Mouse (Mus musculus) mesoderm, embryonic 11.5 days (tissue): ENCODE results near the gene Gm4131.
"Not testable (repeated sequence)": the region's sequence is repeated elsewhere in the genome, so short reads cannot be mapped to it uniquely, and the experiment has no call there.

Experiments used
- DNase-seq: peaks from one replicate; pipeline ENCODE4 v3.0.0-alpha.2; 2012; ENCODE audit warnings: low read depth, low spot score

Gene Gm4131

DNA sequence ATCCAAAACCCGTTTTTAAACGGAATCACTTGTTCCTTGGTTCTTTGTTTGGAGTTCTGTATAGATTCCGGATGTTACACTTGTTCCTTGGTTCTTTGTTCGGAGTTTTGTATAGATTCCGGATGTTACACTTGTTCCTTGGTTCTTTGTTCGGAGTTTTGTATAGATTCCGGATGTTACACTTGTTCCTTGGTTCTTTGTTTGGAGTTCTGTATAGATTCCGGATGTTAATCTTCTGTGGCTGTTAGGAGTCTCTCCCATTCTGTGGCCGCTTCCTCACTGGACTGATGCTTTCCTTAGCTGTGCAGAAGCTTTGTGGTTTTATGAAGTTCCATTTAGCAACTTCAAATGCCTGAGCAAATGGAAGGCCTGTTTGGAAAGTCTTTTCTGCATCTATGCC, at the start of gene Gm4131:
Gm4131 (minus strand) TSS at position 101 of the 400 bp plus-strand sequence.
- DNase-seq = not testable (repeated sequence)

- DNase-seq = no peak
Observed at GRCm38 (mm10) chr14:62609904-62610303, 43.2 kb upstream of the Gm4131 start.

DNA sequence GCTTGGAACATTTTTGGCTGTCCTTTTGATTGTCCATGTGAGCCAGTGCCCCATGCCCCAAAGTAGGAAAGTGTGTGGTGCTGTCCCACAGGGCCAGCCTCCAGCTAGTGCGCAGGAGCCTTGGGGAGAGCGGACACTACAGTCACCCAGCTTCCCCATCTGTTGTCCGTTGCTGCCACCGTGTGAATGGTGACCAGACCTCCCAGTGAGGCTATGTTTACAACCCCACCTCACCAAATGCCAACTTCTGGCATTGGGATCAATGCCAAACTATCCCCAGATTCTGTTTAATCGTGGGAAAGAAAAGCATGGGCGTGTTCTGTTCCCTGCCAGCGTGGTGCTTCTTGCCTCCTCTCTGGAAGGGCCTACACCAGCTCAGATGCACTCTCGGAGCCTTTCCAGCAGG, 41.1 kb upstream of the Gm4131 start:
- DNase-seq = no peak

DNA sequence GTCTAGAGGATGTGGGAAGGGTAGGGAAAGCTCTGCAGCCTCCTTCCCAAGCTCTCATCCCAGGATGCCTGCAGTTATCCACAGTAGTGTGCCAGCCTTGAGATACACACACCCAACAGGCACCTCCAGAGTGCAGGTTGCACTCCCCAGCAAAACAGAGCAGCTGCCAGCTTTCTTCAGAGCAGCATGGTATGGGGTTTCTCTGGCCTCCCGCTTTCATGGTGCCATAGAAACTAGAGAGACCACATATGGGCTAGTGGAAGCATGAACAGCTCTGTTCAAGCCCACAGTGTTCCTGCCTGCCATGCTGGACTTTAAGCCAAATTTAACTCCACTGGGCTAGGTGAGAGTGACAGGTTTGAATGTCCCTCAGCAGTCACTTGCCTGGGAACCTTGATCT, 36.1 kb upstream of the Gm4131 start:
- no peak for DNase-seq

- no peak for DNase-seq
Observed at GRCm38 (mm10) chr14:62602271-62602670, 35.5 kb upstream of the Gm4131 start.

GRCm38 (mm10) chr14:62600109-62600522, 33.4 kb upstream of the Gm4131 start:
- DNase-seq = no peak

GRCm38 (mm10) chr14:62585338-62585737, 18.6 kb upstream of the Gm4131 start:
- DNase-seq = no peak

GRCm38 (mm10) chr14:62584637-62585036, 17.9 kb upstream of the Gm4131 start:
- no peak for DNase-seq

DNA sequence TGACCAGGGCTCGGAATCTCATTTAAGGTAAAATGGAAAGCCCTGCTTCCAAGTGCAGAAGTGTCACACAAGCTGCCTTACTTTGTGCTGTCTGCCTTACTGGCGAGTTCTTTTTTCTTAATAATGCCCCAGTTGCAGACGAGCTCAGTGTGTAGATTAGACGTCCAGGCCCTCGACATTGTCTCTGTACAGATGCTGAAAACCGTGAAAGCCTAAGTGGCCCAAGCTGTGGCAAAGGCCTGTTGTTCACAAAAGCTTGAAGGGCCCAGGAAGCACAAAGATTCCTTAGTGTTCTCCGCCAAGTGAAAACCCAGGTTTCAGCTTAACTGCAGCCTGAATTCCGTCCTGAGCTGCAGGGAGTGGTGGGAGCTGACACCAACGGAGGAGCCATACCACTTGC, 15.0 kb upstream of the Gm4131 start:
- no peak for DNase-seq

DNA sequence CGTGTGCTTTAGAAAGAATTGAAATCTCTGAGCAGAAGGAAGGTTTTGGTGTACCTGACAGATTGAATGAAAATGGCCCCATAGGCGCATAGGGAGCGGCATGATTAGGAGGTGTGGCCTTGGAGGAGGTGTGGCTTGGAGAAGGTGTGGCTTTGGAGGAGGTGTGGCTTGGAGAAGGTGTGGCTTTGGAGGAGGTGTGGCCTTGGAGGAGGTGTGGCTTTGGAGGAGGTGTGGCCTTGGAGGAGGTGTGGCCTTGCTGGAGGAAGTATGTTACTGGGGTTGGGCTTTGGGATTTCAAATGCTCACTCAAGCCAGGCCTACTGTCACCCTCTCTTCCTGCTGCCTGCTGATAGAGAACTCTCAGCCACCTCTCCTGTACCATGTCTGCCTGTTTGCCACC, 14.2 kb upstream of the Gm4131 start:
- DNase-seq = no peak

DNA sequence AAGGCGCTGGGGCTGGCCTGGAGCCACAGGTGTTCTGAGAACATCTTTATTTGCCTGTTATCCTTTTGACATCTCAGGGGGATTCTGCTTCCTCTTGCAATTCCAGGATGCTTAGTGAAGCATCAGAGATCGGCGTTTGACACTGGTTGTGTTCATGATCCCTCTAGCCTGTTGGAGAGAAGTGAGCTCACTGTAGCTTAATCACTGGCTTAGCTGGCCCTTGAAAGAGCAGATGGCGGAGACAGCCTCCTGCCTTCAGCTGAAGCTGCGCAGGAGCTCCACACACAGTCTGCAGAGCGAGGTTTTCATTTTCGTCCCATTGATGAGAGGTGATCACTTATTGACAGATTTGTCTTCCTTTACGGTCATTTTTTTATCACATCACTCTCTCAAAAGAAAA, 9.1 kb upstream of the Gm4131 start:
- no peak for DNase-seq

- no peak for DNase-seq
Observed at GRCm38 (mm10) chr14:62574906-62575305, 8.2 kb upstream of the Gm4131 start.

DNA sequence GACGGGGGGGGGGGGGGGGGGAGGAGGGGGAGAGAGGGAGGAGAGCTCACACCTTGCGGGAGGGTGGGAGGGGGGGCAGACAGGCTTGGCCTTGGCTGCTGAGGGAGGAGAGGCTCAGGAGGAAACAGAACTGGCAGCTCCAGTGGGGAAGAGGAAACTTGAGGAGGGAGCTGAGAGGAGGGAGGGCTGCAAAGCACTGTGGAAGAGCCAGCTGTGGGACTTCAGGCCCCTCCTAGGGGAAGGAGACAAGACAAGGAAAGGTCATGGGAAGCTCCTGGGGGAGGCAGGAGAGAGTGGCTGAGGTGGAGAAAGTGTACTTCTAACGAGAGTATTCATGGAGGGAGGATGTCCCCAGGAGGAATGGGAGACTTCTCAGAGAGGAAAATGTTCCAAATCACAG, 6.7 kb upstream of the Gm4131 start:
- DNase-seq = peak; percentile 30

DNA sequence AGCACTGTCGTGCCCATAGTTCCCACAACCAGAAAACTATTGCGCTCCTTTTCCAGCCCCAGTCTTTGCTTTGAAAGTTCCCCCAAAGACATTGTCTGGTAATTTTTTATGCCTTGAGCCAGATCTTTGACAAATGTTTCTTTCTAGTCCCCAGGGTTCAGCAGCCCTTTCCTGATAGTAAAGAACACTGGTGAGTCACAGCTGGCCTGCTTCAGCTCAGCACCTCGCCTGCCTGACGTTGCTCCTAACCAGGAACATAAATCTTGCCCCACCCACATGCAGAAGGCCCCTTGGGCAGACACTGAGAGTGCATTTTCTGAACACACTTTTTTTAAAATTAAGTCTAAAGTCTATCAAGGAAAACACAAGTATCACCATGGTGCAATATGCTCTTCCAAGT, 3.6 kb upstream of the Gm4131 start:
- no peak for DNase-seq

DNA sequence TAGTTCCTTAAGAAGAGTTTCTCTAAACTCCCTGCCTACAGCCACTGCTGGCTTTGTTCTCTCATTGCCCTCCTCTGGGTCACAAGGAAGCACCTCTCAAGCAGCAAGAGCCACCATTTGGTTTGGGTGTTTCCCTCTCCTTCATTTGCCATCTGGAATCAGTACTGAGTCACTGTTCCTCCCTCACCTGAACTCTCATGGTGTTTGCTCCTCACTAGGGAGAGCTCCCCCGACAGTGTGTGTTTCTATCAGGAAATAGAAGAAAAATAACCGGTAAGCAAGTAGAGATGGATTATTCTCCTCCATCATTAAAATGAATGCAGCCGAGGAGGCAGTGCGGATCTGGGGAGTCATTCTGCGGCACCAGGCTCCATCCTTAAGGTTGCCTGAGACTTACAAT, 2.7 kb upstream of the Gm4131 start:
- DNase-seq = no peak

- no peak for DNase-seq
Observed at GRCm38 (mm10) chr14:62563679-62564078, 3.0 kb downstream of the Gm4131 start.

DNA sequence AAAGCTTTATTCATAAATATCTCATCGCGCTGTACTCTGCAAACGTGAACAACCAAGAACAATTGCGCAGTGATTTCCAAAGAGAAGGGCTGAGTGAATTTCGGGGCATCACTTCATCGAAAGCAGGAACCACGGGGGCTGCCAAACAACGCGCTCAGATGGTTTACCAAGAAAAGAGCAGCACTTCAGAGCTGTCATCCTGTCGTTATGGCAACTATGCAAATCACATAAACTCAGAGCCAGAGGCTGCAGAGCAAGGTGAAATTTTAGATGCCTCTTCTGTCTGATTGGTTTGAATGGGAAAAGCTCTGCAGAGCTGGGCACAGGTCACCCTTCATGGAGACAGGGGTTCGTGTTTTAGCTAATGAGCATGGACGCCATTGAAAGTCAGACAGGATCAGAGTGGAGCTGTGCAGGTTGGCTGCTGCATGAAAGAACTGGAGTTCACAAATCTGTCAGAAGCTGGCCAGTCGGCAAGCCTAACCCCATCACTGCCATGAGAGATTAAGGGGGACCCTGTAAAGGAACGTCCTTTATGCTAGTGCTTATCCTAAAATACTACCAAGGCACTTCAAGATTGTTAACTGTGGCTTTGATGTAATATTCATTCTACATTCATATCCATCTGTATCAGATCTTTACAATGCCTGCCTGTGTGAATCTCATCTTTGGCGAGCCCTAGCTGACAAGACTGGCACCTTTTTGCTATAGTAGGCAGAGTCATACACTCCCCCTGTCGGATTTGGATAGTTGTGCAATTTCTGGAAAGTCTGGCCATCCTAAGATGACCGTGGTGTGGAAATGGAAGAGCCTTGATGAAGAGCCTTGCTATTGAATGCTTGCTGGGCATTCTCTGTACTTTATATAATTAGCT, 4.6 kb downstream of the Gm4131 start:
- DNase-seq = no peak

GRCm38 (mm10) chr14:62557111-62557510, 9.6 kb downstream of the Gm4131 start:
- no peak for DNase-seq

DNA sequence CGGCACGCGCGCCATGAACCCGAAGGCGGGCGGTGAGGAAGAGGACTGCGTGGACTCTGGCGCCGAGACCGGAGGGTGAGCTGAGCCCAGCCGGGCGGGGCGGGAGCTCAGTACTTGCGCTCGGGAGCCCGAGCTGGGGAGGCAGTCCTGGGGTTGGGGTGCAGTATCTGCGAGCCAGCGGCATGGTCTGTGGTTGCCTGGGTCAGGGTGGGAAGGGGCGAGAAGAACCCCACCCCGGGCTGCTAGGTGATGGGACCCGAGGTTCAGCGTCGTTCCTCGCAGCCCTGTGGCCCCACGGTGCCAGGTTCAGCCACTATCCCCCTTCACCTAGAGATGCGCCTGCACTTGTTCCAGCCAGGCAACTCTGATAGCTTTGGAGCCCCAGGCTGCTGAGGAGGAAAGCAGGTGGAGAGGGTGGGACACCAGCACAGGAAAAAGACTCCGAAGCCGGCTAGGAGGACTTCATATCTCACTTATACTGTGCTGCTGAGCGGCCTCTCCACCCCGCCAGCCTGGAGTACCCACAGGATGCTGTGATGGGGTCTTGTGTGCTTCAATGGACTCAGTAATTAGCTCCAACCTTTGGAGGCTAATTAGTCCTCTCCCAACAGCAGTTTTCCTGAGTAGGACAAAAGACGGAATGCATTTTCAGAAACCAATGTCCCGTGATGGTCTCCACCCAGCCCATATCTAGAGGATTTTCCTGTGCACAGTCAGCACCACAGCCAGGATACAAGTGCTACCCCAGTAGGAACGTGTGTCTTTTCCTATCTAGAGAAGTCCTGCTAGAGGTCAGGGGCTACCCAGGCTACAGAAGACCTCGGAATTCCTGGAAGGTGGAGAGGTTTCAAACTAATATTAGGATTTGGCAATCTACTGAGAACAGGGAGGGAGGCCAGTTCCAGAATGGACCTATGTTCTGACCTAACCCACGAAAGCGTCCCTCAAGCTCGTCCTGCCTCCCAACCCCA, 10.6 kb downstream of the Gm4131 start:
- no peak for DNase-seq

GRCm38 (mm10) chr14:62555309-62555829, 11.4 kb downstream of the Gm4131 start, which contains the start of gene Fam124a:
TSS of gene Fam124a (plus strand) at chr14:62555737.
- peak; percentile 82 for DNase-seq

GRCm38 (mm10) chr14:62553786-62554185, 12.9 kb downstream of the Gm4131 start:
- DNase-seq = no peak

GRCm38 (mm10) chr14:62552771-62553170, 13.9 kb downstream of the Gm4131 start:
- no peak for DNase-seq
